Mouse (Mus musculus) neural tube, embryonic 11.5 days (tissue): ENCODE data around the gene Ackr3. TPM values are rescaled to one million over a fixed set of nuclear protein-coding genes. Genes with fewer than 3 reads are reported as not detected.

Experiments used
- ATAC-seq: fragments of 200-750 bp; cut with Nextera tagmentation; 2 replicates; pipeline ENCODE4 v1.8.0; 2017; ENCODE audit warnings: moderate number of reproducible peaks, mild to moderate bottlenecking, moderate TSS enrichment, moderate library complexity; ENCODE audit not compliant: insufficient read depth, low FRiP score, low TSS enrichment
- DNase-seq: peaks from one replicate; pipeline ENCODE4 v3.0.0-alpha.2; 2015; ENCODE audit warnings: low spot score
- H3K27ac ChIP-seq: fragments of 300-500 bp; sonication (generic); 2 replicates; pipeline ENCODE4 v1.5.1; 2014; ENCODE audit warnings: low read depth, mild to moderate bottlenecking, low read length
- H3K27me3 ChIP-seq: fragments of 300-500 bp; sonication (generic); 2 replicates; pipeline ENCODE4 v1.6.1; 2014; ENCODE audit warnings: mild to moderate bottlenecking, low read length, mixed read lengths; ENCODE audit not compliant: control insufficient read depth, insufficient read depth
- H3K36me3 ChIP-seq: fragments of 300-500 bp; sonication (generic); 2 replicates; pipeline ENCODE4 v1.6.1; 2014; ENCODE audit warnings: mild to moderate bottlenecking, low read length, moderate library complexity, mixed read lengths; ENCODE audit not compliant: control insufficient read depth, insufficient read depth
- H3K4me1 ChIP-seq: fragments of 300-500 bp; sonication (generic); 2 replicates; pipeline ENCODE4 v1.6.1; 2014; ENCODE audit warnings: low read length, mixed read lengths; ENCODE audit not compliant: control insufficient read depth, insufficient read depth
- H3K4me2 ChIP-seq: fragments of 300-500 bp; sonication (generic); 2 replicates; pipeline ENCODE4 v1.6.1; 2014; ENCODE audit warnings: low read depth, mild to moderate bottlenecking, moderate library complexity
- H3K4me3 ChIP-seq: fragments of 300-500 bp; sonication (generic); 2 replicates; pipeline ENCODE4 v1.5.1; 2014; ENCODE audit warnings: low read depth, low read length
- H3K9ac ChIP-seq: fragments of 300-500 bp; sonication (generic); 2 replicates; pipeline ENCODE4 v1.6.1; 2014; ENCODE audit warnings: mild to moderate bottlenecking, low read length
- H3K9me3 ChIP-seq: fragments of 300-500 bp; sonication (generic); 2 replicates; pipeline ENCODE4 v1.6.1; 2016; ENCODE audit warnings: low read length; ENCODE audit not compliant: control insufficient read depth
- WGBS: fragments of 180-500 bp; shearing (Covaris S2); extraction: QIAGEN DNeasy Blood & Tissue Kit; methylation state at CpG from one replicate; pipeline ENCODE4 v1.1.7; 2014; 5-methylcytosine and 5-hydroxymethylcytosine counted together
- polyA plus RNA-seq: library from polyadenylated mRNA; unstranded; fragments of >200 nt; fragmentation: Nextera tagmentation; extraction: Ambion mirVana; gene quantifications from 2 replicates; pipeline ENCODE4 v1.2.1, GENCODE M21; 2014

Ackr3 gene
- polyA plus RNA-seq, 1 experiment from 2014 or later: 45.9 TPM

GRCm38 (mm10) chr1:90239336-90240225 lies 35.8 kb downstream of the Ackr3 start:
- Histone ChIP-seq H3K36me3 (no peaks in the 10 kb centered on the region), H3K27ac (no peak overlapping the region), H3K4me3 (no peak overlapping the region), H3K4me2 (no peak overlapping the region), H3K9ac (no peak overlapping the region), H3K27me3 (no peaks in the 10 kb centered on the region), H3K9me3 (no peaks in the 10 kb centered on the region), H3K4me1 (no peaks in the 10 kb centered on the region)
- WGBS: 85% methylated on average over 16 of the region's 16 CpGs
- DNase-seq (no peak), ATAC-seq (no peak)

GRCm38 (mm10) chr1:90240287-90240686 lies 36.5 kb downstream of the Ackr3 start:
- Histone ChIP-seq H3K4me1 (0 out of 2 replicates have a peak, but pooled peaks cover under 1% of the 10 kb centered on the region), H3K9ac (no peak overlapping the region), H3K4me2 (no peak overlapping the region), H3K27me3 (no peaks in the 10 kb centered on the region), H3K4me3 (no peak overlapping the region), H3K27ac (no peak overlapping the region), H3K36me3 (no peaks in the 10 kb centered on the region), H3K9me3 (no peaks in the 10 kb centered on the region)
- 89% methylated on average over 4 of the region's 4 CpGs for WGBS
- no peak for DNase-seq
- ATAC-seq: no peak

GRCm38 (mm10) chr1:90242444-90242989 lies 38.7 kb downstream of the Ackr3 start:
- H3K4me1 ChIP-seq: 0 out of 2 replicates have a peak, but pooled peaks cover 4% of the 10 kb centered on the region
- 89% methylated on average over 8 of the region's 8 CpGs for WGBS
- no peak overlapping the region for H3K9ac ChIP-seq
- H3K4me2 ChIP-seq: no peak overlapping the region
- H3K36me3 ChIP-seq: no peaks in the 10 kb centered on the region
- no peaks in the 10 kb centered on the region for H3K9me3 ChIP-seq
- no peaks in the 10 kb centered on the region for H3K27me3 ChIP-seq
- ATAC-seq (no peak), DNase-seq (no peak)
- no peak overlapping the region for H3K4me3 ChIP-seq
- no peak overlapping the region for H3K27ac ChIP-seq

GRCm38 (mm10) chr1:90244537-90244936 lies 40.8 kb downstream of the Ackr3 start:
- Histone ChIP-seq H3K4me2 (no peak overlapping the region), H3K9ac (no peak overlapping the region), H3K36me3 (no peaks in the 10 kb centered on the region), H3K27ac (no peak overlapping the region), H3K9me3 (no peaks in the 10 kb centered on the region), H3K27me3 (no peaks in the 10 kb centered on the region), H3K4me3 (no peak overlapping the region), H3K4me1 (0 out of 2 replicates have a peak, but pooled peaks cover 4% of the 10 kb centered on the region)
- ATAC-seq (no peak), DNase-seq (no peak)
- 91% methylated on average over 1 of the region's 1 CpGs for WGBS

- no peak overlapping the region for H3K27ac ChIP-seq
- no peak overlapping the region for H3K4me3 ChIP-seq
- WGBS: 83% methylated on average over 7 of the region's 7 CpGs
- H3K36me3 ChIP-seq: no peaks in the 10 kb centered on the region
- 0 out of 2 replicates have a peak, but pooled peaks cover 4% of the 10 kb centered on the region for H3K4me1 ChIP-seq
- no peak overlapping the region for H3K9ac ChIP-seq
- DNase-seq (no peak), ATAC-seq (no peak)
- H3K9me3 ChIP-seq: no peaks in the 10 kb centered on the region
- no peaks in the 10 kb centered on the region for H3K27me3 ChIP-seq
- no peak overlapping the region for H3K4me2 ChIP-seq
Observed at GRCm38 (mm10) chr1:90245533-90245932, 41.8 kb downstream of the Ackr3 start.

- DNase-seq: no peak
- no peak for ATAC-seq
- no peaks in the 10 kb centered on the region for H3K27me3 ChIP-seq
- 54% methylated on average over 8 of the region's 8 CpGs for WGBS
- no peak overlapping the region for H3K4me2 ChIP-seq
- no peak overlapping the region for H3K27ac ChIP-seq
- H3K36me3 ChIP-seq: no peaks in the 10 kb centered on the region
- H3K9ac ChIP-seq: no peak overlapping the region
- no peaks in the 10 kb centered on the region for H3K9me3 ChIP-seq
- no peak overlapping the region for H3K4me3 ChIP-seq
- 0 out of 2 replicates have a peak, but pooled peaks cover 4% of the 10 kb centered on the region for H3K4me1 ChIP-seq
Observed at GRCm38 (mm10) chr1:90246035-90246434, 42.3 kb downstream of the Ackr3 start.

- no peaks in the 10 kb centered on the region for H3K9me3 ChIP-seq
- no peak for DNase-seq
- no peak overlapping the region for H3K9ac ChIP-seq
- 0 out of 2 replicates have a peak, but pooled peaks cover 4% of the 10 kb centered on the region for H3K4me1 ChIP-seq
- ATAC-seq: no peak
- H3K4me3 ChIP-seq: no peak overlapping the region
- no peak overlapping the region for H3K4me2 ChIP-seq
- H3K36me3 ChIP-seq: no peaks in the 10 kb centered on the region
- WGBS: 78% methylated on average over 1 of the region's 1 CpGs
- no peaks in the 10 kb centered on the region for H3K27me3 ChIP-seq
- no peak overlapping the region for H3K27ac ChIP-seq
Observed at GRCm38 (mm10) chr1:90246800-90247199, 43.0 kb downstream of the Ackr3 start.

- H3K9me3 ChIP-seq: no peaks in the 10 kb centered on the region
- H3K36me3 ChIP-seq: no peaks in the 10 kb centered on the region
- no peaks in the 10 kb centered on the region for H3K27me3 ChIP-seq
- no peak overlapping the region for H3K9ac ChIP-seq
- H3K4me2 ChIP-seq: no peak overlapping the region
- WGBS: 79% methylated on average over 4 of the region's 4 CpGs
- 0 out of 2 replicates have a peak overlapping the region, but pooled peaks have one; percentile 20 for H3K27ac ChIP-seq
- no peak overlapping the region for H3K4me3 ChIP-seq
- ATAC-seq (no peak), DNase-seq (no peak)
- 0 out of 2 replicates have a peak, but pooled peaks cover 4% of the 10 kb centered on the region for H3K4me1 ChIP-seq
Observed at GRCm38 (mm10) chr1:90247234-90247633, 43.5 kb downstream of the Ackr3 start.
